Mouse (Mus musculus): Measurements from ENCODE around the gene Gyg. TPM values are rescaled to one million over a fixed set of nuclear protein-coding genes. Genes with fewer than 3 reads are reported as not detected.
"Not testable (repeated sequence)": the region's sequence is repeated elsewhere in the genome, so short reads cannot be mapped to it uniquely, and the experiment has no call there.

The Gyg gene
- total RNA-seq, 2 experiments from 2014 or later: 52.5 to 56.4 TPM

DNA sequence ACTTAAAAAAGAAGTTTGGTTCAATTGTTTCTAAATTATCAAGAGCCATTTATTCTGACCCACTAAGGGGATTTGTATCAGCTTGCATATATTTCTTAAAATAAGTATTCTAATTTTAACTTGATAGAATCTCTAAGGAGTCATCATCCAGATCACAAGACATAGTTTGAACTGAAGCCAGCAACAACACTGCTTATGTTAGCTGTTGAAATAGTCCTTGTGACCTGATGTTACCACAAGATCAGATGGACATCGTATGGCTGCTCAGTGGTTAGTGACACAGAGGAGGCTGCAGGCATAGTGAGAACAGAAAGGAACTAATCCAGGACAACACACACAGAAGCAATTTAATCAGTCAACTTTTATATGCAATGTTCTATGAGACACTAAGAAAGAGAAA lies 22.4 kb downstream of the Gyg start:
- no peak for DNase-seq
- intact Hi-C loops (cut with DNase I): no loop called here

DNA sequence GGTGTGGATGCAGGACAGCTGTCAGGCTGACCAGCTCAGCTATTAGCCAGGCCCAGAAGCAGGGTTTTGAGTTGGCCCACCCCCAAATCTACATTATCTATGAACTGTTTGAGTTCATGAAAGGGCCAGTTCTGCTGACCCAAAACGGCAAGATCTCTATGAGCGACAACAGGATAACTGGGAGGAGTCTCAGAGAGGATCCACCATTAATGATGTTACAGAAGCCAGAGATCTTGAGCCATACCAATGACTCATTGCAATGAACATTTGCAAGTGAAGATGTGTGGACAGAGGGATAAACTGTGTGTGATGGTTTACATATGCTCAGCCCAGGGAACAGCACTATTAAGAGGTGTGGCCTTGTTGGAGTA lies 23.8 kb downstream of the Gyg start:
- DNase-seq: no peak
- intact Hi-C loops (cut with DNase I): no loop called here

DNA sequence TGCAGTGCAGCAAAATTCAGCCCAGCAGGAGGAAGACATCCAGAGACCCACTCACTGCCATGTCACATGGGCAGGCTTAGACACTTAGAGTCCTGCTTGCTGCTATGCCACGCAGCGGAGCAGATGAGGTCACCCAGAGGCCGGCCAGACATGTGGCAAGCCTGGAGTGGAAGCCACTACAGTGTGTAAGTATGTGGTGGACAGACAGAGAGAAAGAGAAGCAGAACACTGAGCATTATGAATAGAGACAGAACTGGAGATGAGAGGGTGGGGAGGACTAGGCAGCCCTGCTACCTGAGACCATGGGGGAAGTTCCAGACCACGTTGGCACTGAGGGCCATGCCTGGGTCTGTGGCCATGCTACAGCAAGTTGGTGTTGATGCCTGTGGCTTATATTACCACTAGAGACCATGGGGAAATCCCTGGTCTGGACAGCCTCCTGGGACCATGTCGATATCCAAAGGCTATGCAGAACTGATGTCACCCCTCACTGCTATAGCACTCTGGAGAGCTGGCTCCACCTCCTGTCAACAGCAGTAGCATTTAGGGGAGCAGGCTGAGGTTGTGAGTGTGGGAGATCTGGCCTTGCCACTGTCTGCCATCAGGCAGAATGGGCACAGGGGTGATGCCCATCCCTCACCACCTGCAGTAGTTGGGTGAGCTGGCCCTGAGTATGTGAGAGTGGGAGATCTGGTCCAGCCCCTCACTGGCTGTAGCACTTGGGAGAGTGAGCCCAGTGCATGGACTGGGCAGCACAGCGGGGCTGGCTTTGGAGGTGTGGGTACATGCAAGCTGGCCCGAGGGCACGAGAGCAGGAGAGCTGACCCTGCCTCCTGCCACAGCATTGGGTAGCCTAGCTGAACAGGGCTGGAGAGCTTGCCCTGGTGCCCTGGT lies 24.4 kb downstream of the Gyg start:
- DNase-seq: no peak
- intact Hi-C loops (cut with DNase I): no loop called here

DNA sequence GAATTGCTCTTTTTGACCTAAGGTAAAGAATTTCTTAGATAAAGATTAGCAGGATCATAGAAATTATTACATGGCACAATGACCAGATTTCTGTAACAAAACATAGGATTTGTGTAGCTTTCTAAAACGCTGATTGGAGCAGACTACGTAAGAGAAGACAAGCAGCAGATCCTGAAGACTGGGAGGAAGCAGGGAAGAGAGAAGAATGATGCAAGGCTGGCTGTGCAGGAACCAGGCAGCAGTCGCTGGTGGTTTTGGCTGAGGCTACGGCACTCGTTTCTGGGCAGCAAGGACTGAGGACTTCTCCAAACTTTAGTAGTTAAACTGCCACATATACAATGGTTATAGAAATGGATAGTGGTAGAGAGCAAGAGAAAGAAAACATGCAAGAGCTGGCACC lies 25.6 kb downstream of the Gyg start:
- DNase-seq: no peak
- intact Hi-C loops (cut with DNase I): no loop called here

DNA sequence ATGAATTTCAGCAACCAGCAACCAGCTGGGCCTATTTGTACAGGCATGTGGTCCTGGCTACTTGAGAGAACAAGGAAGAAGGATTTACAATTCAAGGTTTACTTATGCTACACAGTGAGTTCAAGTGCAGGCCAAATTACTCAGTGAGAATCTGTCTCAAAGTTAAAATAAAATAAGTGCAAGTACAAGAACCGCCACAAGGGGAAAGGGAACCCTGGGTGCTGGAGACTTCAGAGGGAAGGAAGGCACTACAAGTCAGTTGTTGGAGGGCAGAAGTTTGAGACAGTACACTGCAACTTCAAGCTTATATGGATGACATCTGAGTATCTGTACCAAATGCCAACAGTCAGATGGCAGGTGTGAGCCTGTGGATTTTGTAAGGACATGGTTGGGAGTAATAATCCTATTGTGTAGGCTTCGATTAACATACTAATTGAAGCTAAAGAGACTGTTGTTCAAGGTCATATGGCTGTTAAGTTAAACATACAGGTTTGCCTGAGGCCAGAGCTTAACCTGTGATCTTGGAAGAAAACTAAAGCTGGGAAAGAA lies 28.0 kb downstream of the Gyg start:
- intact Hi-C loops (cut with DNase I): no loop called here
- no peak for DNase-seq

DNA sequence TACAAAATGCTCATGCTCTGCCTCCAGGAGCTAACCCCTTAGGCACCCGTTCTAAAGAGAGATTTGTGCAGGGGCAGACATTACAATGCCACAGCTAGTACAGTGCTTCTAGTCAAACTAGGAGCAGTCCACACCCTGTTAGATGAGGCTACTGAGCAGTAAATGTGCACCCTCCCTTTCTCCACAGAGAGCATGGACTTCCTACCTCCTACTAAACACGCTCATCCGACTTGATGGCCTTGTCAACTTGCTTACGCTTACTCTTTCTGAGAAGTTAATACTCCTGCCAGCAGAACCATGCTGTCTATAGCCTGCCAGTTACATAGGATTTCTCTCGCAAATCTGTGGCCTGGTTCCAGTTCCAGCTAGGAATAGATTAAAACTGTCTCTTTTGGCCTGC lies 29.5 kb downstream of the Gyg start:
- intact Hi-C loops (cut with DNase I): no loop called here
- no peak for DNase-seq

DNA sequence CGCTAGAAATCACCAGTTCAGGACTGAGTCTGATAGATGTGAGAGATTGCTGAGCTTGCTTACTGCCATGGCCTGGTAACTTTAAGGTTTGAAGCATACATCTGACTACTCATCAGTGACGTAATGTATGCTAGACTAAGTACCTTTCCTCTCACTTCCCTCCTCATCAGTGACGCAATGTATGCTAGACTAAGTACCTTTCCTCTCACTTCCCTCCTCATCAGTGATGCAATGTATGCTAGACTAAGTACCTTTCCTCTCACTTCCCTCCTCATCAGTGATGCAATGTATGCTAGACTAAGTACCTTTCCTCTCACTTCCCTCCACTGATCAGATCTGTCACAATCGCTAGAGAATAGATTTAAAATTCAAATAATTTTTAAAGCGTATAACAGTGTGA lies 33.5 kb downstream of the Gyg start:
- DNase-seq; intact Hi-C loops (cut with DNase I): not testable (repeated sequence)

DNA sequence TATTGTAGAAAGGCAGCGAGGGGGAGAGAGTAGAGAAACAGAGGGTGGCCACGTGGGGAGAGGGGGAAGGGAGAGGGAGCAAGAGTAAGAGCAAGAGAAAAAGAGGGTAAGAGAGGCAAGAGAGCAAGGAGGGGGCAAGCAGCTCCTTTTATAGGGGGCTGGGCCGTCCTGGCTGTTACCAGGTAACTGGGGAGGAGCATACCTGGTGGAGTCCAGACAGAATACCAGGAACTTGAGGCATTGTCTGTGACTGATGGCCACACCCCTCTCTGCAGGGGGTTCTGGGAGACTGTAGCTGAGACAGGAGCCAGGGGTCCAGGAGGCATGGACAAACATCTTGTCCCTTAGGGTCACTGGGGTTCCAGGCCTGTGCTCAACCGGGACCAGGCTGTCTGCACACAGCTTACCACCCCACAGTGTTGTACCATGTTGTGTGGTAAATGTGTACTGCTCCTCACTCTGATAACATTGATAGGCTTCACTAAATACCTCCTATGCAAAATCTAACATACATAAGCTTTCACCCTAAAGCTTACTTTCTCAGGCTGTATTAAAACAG lies 35.4 kb downstream of the Gyg start:
- intact Hi-C loops (cut with DNase I): no loop called here
- no peak for DNase-seq

DNA sequence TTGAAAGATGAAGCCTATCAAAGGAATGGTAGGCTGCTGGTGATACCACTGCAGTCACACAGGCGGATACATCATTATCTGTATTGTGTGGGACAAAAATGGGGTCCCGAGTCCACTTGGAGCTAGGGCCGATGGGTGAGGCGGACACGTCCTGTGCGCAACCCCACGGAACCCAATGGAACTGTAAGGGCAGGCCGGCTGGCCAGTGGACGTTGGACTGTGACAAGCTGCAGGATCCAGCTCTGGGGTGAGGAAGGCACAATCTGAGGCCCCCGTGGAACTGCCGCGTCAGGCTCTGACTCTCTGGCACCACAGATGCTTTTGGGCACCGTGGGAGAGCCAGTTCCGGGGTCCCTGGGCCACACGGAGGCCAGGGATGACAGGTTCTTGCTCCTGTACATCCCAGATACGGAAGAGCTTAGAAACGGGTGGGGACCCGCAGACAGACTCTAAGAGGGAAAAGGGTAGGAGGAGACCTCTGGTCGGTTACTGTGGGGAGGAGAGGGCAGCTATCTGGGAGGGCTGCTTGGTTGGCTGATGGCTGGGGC lies 36.0 kb downstream of the Gyg start:
- no peak for DNase-seq
- intact Hi-C loops (cut with DNase I): no loop called here

DNA sequence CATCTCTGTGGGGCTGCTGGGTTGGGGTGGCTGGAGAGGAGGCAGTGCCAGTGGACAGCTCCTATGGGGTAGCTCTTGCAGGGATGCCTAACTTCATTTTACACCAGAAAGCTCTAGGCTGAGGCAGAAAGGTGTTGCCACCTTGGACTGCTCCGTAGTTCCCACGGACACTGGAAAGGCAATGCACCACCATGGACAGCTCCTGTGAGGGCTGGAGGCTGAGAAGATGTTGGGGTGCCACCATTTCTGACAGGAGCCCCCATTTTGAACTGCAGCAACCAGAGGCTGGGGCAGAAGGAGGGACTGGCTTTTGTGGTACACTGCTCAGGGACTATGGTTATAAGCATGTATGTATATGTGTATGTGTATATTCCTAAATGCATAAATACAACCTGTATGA lies 43.2 kb downstream of the Gyg start:
- no peak for DNase-seq

DNA sequence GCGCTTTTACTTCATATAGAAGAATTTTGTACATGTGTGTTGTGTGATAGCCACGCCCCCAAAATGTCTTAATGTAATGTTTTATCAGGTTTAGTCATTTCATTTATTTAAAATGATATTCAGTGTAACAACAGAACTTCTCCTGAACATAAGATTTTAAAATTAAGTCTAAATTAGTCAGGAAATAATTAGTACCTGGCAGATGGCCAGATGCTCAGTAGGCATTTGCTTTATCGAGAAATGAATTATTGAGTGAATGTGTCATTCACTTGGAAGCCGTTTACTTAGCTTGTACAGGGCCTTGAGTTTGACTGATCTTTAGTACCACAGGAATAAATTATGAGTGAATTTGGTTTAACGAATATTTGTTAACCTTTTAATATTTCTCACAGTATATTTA lies 46.2 kb downstream of the Gyg start:
- DNase-seq: no peak
- intact Hi-C loops (cut with DNase I): no loop called here

More for the DNA sequence above, 43.2 kb downstream of the Gyg start:
- intact Hi-C loops (cut with DNase I): no loop called here

DNA sequence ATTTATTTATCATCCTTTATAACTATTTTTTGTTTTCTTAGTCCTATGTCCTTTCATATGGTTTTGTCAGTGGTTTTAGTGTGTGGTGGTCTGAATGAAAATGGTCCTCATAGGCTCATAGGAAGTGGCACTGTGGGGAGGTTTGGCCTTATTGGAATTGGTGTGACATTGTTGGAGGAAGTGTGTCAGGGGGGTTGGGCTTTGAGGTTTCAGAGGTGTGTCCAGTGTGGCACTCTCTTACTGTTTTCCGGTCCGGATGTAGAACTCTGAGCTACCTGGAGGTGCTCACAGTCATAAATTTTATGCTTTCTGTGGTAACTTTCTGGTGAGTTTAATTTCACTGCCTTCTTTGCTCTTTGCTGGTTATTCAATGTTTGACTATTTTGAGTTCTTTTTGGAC lies 50.3 kb downstream of the Gyg start:
- intact Hi-C loops (cut with DNase I): no loop called here
- DNase-seq: no peak

DNA sequence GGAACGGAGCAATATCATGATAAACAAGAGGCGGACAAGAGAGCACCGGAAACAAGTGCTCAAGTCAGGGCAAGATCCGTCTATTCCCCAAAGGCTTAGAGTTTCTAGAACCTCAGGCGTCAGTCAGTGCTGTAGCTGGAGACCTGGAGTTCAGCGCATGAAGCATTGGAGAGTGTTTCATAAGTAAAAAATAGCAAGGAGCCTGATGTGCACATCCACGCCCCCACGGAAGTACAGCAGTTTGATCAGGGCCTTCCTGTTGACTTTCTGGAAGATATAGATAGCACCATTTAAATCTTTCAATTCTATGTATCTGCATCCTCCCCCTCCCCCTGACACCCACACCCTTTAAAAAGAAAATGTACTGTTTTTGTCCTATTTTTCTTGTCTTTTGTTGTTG lies 50.8 kb downstream of the Gyg start:
- DNase-seq: no peak
- intact Hi-C loops (cut with DNase I): no loop called here

DNA sequence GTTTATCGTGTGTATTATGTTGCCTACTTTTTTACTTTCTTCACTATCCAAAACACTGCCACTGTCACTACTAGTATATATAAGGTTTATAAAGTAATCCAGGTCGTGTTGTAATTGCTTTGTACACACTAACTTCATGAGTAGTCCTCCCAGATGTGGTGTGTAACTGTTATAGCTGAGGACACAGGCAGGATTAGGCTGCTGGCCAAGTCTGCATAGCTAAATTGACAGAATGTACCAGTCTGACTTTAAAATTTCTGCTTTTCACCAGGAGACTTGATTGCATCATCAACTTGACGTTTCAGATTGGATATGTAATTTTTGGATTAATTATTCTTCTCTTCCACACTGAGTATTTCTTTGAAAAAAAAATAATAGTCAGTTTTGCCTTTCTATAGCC lies 51.3 kb downstream of the Gyg start:
- DNase-seq: no peak
- intact Hi-C loops (cut with DNase I): no loop called here

DNA sequence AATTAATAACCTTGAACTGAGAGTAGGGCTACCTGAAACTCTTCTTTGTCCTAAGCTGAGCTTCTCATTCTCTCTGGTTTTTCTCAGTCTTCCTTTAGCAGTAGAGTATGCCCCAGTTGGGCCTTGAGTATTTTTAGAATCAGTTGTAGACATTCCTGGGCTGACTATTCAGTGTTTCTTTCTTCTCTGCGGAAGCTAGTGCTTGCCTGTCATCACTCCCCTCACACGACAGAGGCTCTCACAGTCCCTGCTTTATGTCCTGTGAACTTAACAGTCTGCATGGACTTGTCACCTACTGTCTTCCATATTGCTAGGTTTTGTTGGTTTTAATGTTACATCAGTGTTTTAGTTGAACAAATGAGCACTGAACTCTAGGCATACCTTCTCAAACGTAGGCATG lies 73.0 kb downstream of the Gyg start:
- DNase-seq: no peak
- intact Hi-C loops (cut with DNase I): no loop called here

DNA sequence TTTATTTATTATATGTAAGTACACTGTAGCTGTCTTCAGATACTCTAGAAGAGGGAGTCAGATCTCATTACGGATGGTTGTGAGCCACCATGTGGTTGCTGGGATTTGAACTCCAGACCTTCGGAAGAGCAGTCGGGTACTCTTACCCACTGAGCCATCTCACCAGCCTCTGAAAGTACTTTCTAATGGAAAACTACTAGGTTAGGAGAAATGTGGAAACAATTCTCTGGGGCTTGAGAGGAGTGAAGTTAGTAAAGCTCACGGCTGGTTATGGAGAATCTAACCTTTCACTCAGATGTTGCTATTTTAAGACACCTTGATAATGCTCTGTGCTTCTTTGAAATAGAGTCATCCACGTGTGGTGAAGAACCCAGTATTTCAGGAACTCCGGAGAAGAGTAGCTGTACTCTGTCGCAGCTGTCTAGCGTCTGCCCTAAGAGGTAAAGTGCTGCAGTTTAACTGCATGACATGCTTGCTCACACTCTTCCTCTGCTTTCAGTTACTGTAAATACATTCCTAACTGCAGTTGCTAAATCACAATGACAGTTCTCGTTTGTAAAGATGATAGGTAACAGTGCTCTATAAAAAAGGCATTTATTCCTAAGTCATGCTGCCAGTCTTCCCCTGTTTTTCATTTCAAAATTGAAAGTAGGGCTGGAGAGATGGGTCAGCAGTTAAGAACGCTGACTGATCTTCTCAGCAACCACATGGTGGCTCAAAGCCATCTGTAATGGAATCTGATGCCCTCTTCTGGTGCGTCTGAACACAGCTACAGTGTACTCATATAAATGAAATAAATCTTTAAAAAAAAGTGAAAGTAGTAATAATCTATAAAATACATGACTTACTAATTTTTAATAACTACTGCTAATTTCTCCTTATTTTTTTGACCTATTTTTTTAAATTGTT lies 78.7 kb downstream of the Gyg start:
- intact Hi-C loops (cut with DNase I): no loop called here
- DNase-seq: no peak

Other genes starting within 250 kb of the Gyg start
- gene Cp, start 198.3 kb downstream of the Gyg start, total RNA-seq (2021): 10 to 100 TPM in 1 of 2 experiments, 1 to 10 TPM in 1; 8.8 to 10.6 TPM
- gene Hps3, start 120.0 kb downstream of the Gyg start, total RNA-seq (2021): 10 to 100 TPM; 21.6 to 23.5 TPM
- 10 to 100 TPM; 17.4 to 17.7 TPM for gene Hltf, start 97.5 kb downstream of the Gyg start, total RNA-seq (2021)
- gene Cpa3, start 86.9 kb upstream of the Gyg start, total RNA-seq (2021): 10 to 100 TPM in 1 of 2 experiments, 1 to 10 TPM in 1; 6.7 to 10.6 TPM
- gene Cpb1, start 120.4 kb upstream of the Gyg start, total RNA-seq (2021): under 1 TPM; 0.14 to 0.34 TPM
- gene Agtr1b, start 211.9 kb upstream of the Gyg start, total RNA-seq (2021): under 1 TPM; 0.28 to 0.44 TPM